Mouse (Mus musculus) adrenal gland, postnatal 25 days (tissue): ENCODE measurements around the gene Cct2. TPM values are rescaled to one million over a fixed set of nuclear protein-coding genes. Genes with fewer than 3 reads are reported as not detected.
A peak's percentile ranks its signal among the peaks of the same experiment; 100 is the strongest.

ENCODE experiments used
- DNase-seq: peaks from one replicate; pipeline ENCODE4 v3.0.0; 2021; ENCODE audit warnings: mixed read lengths
- long read RNA-seq: library from polyadenylated mRNA; stranded (forward); transcript quantifications from one replicate; pipeline ENCODE4 v2.0.0, GENCODE M21; 2021
- total RNA-seq: library from RNA; stranded (reverse); gene quantifications from 2 replicates; pipeline ENCODE4 v1.2.3, GENCODE M21; 2021

Gene Cct2
- total RNA-seq: 236 and 244 TPM in 2 replicates
- long read RNA-seq, transcript Cct2-201 (16 exons, 1,959 nt): major isoform, 235 of 264 reads
- long read RNA-seq, partial matches to known transcripts: 11 of 264 reads
- long read RNA-seq, other reads (novel, unspliced or antisense): 18 of 264 reads

GRCm38 (mm10) chr10:117063254-117064021 lies at the start of gene Cct2:
TSS of gene Cct2 (minus strand) at chr10:117063814.
- DNase-seq: peak; percentile 91

DNA sequence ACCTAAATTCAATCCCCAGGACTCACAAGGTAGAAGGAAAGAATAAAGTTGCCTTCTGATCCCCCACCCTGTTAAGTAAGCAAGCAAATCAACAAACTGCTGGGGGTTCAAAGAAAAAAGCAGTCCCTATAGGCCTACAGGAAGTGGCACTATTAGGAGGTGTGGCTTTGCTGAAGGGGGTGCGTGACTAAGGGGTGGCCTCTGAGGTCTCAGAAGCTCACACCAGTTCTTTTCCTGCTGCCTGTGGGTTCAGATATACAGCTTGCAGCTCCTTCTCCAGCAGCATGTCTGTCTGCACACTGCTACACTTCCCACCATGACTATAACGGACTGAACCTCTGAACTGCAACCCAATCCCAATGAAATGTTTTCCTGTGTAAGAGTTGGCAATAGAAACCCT lies 48.9 kb upstream of the Cct2 start:
- DNase-seq: no peak

GRCm38 (mm10) chr10:117111455-117111854 lies 47.8 kb upstream of the Cct2 start:
- DNase-seq: no peak

GRCm38 (mm10) chr10:117110271-117110670 lies 46.7 kb upstream of the Cct2 start:
- no peak for DNase-seq

- no peak for DNase-seq
Observed at GRCm38 (mm10) chr10:117106686-117107085, 43.1 kb upstream of the Cct2 start.

GRCm38 (mm10) chr10:117106244-117106643 lies 42.6 kb upstream of the Cct2 start:
- no peak for DNase-seq

GRCm38 (mm10) chr10:117105015-117105414 lies 41.4 kb upstream of the Cct2 start:
- DNase-seq: no peak

GRCm38 (mm10) chr10:117103854-117104598 lies 40.4 kb upstream of the Cct2 start:
- DNase-seq: no peak

- no peak for DNase-seq
Observed at GRCm38 (mm10) chr10:117100175-117100574, 36.6 kb upstream of the Cct2 start.

- no peak for DNase-seq
Observed at GRCm38 (mm10) chr10:117097116-117097698, 33.6 kb upstream of the Cct2 start.

DNA sequence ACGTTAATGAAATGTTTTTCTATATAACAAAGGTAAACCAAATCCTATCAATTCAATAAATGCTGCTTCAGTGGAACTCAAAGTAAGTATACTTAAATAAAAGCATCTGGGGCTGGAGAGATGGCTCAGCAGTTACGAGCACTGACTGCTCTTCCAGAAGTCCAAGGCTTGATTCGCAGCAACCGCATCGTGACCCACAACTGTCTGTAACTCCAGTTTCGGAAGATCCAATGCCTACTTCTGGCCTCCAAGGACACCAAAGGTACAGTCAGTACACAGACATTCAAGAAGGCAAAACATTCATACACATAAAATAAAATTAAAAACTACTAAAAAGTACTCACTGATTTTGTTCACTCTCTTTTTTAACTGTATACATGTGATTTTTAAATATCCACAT lies 32.5 kb upstream of the Cct2 start:
- DNase-seq: no peak

DNA sequence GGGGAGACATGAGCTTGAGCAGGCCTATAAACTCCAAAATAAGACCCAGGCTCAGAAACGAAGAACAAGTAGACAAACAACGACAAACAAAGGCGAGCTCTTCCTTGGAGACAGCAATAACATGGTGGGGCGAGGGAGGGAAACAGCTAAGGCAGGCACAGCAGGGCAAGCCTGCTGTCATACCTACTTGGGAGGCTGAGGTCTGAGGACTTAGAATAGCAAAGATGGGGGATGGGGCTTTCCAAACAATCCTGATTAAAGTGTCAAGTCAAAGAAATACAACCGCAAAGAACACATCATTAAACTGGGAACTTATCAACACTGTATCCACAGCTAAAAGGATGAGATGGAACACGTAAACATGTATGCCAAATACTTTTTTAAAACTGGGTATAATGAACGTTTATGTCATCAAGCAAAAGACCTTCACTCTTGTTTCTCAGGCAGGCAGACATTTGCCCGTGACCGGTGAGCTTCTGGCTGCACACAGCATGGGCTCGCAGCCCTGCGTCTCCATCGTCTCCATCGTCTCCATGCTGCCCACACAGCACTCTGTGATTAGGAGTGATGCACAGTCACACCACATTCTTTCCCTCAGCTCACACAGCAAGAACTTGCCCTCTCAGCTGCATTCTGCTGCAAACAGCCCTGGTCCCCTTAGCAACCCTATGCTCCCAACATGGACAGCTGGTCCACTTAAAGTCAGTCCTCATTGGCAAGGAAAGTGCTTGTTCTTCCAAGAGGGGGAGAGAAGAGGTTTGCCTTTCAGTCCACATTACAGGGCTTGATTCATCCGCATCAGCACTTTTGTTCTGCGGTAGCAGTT lies 31.1 kb upstream of the Cct2 start:
- DNase-seq: no peak

DNA sequence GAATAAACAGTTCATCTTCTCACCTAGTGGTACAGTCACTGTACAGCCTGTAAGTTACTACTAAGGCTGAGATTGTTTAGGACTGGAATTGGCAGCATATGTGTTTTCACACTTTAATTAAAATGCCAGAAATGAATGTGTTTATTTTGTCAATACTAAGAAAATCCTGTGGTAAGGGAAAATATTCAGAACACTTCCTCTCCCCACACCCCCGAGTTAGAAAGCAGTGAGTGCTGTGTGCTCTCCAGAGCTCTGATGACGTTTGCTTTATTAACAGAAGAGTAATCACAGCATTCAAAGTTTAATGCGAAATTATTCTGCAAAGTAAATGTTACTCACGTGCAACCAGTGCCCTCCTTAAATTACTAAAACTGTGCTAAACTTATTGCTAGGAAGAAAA lies 26.0 kb upstream of the Cct2 start:
- DNase-seq: no peak

DNA sequence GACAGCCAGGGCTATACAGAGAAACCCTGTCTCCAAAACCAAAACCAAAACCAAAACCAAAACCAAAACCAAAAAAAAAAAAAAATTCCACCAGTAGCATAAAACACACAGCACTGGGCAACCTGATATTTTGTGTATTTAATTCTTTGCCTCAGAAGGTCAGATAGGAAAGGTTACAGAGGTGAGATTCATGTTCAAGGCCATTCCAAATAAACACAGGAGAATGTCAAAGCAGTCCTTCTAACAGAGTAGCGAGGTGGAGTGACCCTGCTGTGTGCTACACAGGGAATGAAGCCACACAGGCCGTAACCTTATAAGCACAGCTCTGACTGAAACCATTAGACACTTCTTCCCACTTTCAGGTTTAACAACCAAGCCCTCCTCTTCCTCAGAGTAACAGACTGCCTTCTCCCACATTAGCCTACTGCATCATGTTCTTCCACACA lies 18.3 kb upstream of the Cct2 start:
- DNase-seq: no peak

DNA sequence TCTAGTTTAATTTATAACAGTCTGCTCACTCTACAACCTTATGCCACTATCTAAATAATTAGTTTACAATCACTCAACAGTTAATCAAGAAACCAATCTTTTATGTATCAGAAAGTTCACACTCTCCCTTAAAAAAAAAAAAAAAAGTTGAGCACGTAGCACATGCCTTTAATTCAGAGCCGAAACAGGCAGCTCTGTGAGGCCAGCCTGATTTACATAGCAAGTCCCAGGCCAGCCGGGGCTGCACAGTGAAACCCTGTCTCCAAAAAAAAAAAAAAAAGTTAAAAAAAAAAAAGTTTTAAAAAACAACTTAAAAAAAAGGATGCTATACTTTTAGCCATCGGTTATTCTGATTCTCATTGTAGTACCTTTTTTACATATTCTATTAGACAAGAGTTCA lies 17.7 kb upstream of the Cct2 start:
- DNase-seq: no peak

- peak; percentile 58 for DNase-seq
Observed at GRCm38 (mm10) chr10:117078284-117078683, 14.7 kb upstream of the Cct2 start.

GRCm38 (mm10) chr10:117073176-117073575 lies 9.6 kb upstream of the Cct2 start:
- no peak for DNase-seq

- no peak for DNase-seq
Observed at GRCm38 (mm10) chr10:117072191-117072888, 8.7 kb upstream of the Cct2 start.

DNA sequence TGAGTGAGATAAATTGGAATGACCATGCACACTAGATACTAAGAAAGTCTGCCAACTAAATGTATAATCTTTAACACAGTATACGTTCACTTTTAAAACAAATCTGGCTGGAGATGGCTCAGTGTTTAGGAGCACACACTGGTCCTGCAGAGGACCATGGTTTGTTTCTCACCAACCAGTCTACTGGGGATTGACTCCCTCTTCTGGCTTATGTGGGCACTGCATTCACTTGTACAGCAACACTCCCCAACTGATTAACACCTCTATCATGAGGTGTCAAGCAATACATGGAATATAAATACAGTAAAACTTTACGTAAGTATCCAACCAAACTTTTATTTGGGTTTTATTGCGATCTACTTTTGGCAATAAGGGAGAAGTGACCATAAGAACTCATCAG lies 5.5 kb upstream of the Cct2 start:
- no peak for DNase-seq

GRCm38 (mm10) chr10:117064076-117064475 lies 462 bp upstream of the Cct2 start:
- no peak for DNase-seq

DNA sequence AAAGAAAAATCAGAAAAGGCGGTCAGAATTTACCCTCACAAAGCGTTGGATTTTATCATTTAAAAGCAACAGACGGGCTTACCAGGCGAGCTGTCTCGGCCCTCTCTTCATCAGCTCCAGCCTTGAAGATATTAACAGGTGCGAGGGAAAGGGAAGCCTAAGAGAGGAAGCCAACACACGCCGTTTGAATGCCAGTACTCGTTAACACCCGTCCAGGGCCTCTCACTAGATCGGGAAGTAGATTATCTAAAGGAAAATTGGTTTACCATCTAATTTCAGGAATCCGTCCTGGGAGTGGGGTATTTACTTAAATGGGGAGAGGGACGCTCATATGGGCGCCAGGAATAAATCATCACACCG lies 740 bp downstream of the Cct2 start:
- no peak for DNase-seq

GRCm38 (mm10) chr10:117055668-117056067 lies 7.9 kb downstream of the Cct2 start:
- no peak for DNase-seq
